Mouse (Mus musculus) thymus, adult 18-20 months (tissue): ENCODE results near the gene Nat8f5.
"Not testable (repeated sequence)": the region's sequence is repeated elsewhere in the genome, so short reads cannot be mapped to it uniquely, and the experiment has no call there.

Experiments
- DNase-seq, 2 experiments: peaks; one replicate each; pipeline ENCODE4 v3.0.0; 2022; ENCODE audit warnings: mixed read lengths in 2 of 2

The Nat8f5 gene

GRCm38 (mm10) chr6:85820837-85821236 is at the start of gene Nat8f5, which contains the start of gene Nat8f6:
Gene Nat8f5, minus strand, starts transcription at chr6:85820972.
Gene Nat8f6, minus strand, starts transcription at chr6:85820954.
- no peak for DNase-seq

DNA sequence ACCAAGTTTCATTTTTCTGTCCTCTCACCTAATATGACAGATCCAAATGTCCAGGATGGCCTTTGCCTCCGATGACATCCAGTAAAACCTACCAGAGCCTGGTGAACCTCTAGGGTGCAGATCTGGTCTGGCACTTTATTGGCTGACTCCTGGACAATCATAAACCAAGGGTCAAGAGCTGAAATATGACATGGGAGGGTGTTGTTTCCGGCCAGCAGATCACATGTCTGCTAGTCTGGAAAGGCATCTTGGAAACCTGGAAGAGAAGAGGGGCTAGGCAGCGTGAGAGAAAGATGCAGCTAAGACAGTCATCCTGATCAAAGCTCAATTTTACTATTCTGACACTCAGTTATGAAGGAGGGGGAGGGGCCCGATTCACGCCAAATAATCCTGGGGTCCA is 48.2 kb upstream of the Nat8f5 start, which contains the start of gene Nat8f2:
Nat8f2 (minus strand) TSS at position 153 of the 400 bp plus-strand sequence.
- not testable (repeated sequence) for DNase-seq

- no peak for DNase-seq
These were observed 47.2 kb upstream of the Nat8f5 start for GRCm38 (mm10) chr6:85867726-85868690.

GRCm38 (mm10) chr6:85866995-85867394 is 46.2 kb upstream of the Nat8f5 start:
- not testable (repeated sequence) for DNase-seq

- not testable (repeated sequence) for DNase-seq
These were observed 45.4 kb upstream of the Nat8f5 start for GRCm38 (mm10) chr6:85866166-85866565.

DNA sequence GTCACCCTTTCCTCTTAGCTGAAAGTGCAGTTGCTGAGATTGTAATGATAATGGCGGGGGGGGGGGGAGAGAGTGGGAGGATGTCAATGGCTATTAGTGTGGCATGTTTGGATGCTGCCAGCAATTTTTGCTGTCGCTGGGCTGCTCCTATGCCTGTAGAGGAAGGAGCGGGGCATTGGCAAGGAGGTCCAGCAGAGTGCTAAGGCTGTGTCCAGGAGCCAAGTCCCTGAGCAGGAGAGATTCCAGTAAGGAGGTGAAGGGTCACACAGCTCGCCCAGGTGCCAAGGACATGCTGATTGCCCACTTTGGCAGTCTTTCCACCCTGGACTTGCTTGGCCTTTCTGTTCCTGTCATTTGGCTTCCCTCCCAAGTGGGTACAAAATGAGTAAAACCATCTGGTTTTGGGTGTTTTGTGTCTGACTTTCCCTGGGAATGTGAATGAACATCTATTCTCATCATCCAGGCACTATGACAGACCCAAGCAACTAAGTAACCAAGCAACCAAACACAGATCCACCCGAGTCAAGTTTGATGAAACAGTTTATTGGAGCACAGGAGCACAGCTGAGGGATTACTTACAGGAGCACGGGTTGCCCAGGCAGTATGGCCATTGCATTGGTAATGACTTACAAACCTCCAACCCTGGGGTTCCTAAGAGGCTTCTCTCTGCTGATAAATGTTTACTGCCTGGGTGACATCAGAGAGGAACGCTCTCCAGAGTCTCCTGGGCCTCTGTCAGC is 44.3 kb upstream of the Nat8f5 start:
- not testable (repeated sequence) for DNase-seq

GRCm38 (mm10) chr6:85863840-85864239 is 43.1 kb upstream of the Nat8f5 start:
- no peak for DNase-seq

- no peak for DNase-seq
These were observed 42.4 kb upstream of the Nat8f5 start for GRCm38 (mm10) chr6:85863136-85863535.

DNA sequence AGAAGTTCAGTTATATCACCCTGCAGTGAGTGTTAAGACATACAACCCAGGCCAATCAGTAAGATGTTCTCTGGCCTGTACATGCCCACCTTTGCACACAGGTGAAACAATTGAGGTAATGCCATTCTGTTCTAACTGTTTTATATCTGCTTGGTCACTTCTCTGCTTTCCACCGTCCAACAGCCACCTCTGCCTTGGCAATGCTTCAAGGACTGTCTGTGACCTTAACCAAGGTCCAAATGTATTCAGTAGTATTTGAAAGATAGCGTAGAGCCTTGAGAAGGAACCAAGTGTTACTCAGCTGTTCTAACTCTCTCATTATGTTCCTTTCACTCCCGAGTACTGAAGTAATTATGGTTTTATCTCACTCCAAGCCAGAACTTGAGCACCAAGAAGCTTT is 41.8 kb upstream of the Nat8f5 start:
- DNase-seq, result no peak

GRCm38 (mm10) chr6:85861247-85861646 is 40.5 kb upstream of the Nat8f5 start:
- no peak for DNase-seq

GRCm38 (mm10) chr6:85856194-85856678 is 35.5 kb upstream of the Nat8f5 start:
- DNase-seq, result no peak

GRCm38 (mm10) chr6:85853481-85853880 is 32.7 kb upstream of the Nat8f5 start:
- DNase-seq, result no peak

DNA sequence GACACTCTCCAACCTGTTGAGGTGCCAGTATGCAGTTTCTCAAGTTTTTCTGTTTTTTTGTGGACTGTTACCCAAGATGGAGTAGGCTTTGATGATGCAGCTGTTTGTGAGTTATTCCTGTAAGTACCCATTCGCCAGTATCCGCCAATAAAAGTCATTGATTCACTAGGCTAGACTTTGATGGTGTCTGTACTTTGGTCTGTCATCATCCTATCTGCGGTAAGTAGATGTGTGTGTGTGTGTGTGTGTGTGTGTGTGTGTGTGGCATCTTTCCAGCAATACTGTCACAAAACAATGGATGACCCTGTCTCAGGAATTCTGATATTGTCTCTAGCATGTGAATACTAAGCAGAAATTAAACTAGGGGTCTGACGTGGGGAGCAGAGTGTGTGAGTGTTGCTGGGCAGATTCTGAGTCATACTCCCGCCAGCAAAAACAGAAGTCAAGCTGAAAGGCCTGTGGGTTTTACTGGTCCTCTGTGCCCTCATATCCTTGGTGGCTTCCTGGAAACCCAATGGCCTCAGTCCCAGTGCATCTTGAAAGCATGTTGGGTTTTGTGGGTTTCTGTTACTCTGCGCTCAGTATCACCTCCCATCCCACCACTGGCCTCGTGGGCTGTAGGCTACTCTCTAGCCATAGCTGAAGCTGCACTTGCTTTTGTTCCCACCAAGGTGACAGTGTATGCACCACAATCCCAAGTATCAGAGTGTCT is 30.4 kb upstream of the Nat8f5 start:
- no peak for DNase-seq

DNA sequence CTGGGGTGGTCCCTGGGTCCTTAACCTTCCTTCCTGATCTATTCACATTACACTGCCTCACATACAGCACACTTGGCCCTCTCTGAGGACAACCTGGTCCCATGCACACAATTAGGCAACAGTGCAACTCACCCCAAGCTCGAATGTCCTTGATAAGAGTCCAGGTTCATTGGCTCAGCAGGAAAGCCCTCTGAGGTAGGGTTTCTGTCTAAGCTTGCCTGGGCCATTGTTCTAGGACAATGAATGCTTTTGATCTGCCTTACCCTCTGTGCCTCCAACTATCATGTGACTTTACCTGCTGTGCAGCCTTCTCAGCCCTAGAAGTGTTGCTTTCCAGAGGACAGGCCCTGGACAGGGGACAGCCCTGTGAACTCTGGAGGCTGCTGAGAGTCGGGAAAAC is 28.5 kb upstream of the Nat8f5 start:
- DNase-seq, result no peak

DNA sequence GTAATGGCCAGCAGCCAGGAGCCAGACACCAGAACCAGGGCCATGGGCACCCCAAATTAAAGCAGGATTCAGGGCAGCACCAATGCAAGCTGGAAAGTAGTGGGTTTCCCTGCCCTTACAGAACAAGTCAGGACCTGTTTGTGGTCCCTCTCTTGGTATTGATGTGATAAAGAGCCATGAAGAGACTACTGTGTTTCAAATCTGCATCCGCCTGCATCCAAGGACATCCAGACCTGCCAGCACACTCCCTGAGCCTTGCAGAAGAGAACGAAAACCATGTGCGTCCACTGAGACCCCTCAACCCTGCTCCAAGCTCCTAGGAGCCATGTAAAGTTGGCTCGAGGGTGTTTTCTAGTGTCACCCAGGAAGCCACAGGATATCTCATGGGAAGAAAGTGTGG is 27.4 kb upstream of the Nat8f5 start:
- DNase-seq, result no peak

- DNase-seq, result no peak
These were observed 26.1 kb upstream of the Nat8f5 start for GRCm38 (mm10) chr6:85846921-85847320.

DNA sequence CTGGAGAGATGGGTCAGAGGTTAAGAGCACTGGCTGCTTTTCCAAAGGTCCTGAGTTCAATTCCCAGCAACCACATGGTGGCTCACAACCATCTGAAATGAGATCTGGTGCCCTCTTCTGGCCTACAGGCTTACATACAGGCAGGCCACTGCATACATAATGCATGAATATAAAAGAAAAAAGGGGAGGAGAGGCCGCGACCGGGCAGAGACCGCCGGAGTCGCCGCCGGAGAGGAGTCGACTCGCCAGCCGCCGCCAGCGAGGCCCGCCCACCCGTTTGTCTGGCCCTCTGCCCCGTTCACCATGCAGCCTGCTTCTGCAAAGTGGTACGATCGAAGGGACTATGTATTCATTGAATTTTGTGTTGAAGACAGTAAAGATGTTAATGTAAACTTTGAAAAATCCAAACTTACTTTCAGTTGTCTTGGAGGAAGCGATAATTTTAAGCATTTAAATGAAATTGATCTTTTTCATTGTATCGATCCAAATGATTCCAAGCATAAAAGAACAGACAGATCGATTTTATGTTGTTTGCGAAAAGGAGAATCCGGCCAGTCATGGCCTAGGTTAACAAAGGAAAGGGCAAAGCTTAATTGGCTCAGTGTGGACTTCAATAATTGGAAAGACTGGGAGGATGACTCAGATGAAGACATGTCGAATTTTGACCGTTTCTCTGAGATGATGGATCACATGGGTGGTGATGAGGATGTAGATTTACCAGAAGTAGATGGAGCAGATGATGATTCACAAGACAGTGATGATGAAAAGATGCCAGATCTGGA is 23.1 kb upstream of the Nat8f5 start:
- DNase-seq, result not testable (repeated sequence)

DNA sequence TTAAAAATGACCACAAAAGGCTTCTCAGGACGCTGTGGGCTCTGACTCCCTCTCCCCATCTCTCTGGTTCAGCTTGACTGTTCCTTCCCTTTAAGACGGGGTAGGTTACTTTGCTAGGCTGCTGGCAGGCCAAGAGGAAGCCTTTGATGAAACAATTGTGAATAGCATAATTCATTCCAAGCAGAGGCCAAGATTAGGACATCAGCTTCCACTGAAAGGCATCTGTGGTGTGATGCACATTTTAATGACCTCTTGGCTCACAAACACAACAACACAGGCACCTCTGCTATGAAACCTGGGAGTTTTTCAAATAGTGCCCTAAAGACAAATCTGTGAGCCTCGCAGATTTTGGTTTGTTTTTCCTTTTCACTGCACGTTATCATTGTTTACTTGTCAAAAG is 19.2 kb upstream of the Nat8f5 start:
- no peak for DNase-seq

GRCm38 (mm10) chr6:85838674-85839073 is 17.9 kb upstream of the Nat8f5 start:
- DNase-seq, result no peak

- DNase-seq, result not testable (repeated sequence)
These were observed 16.5 kb upstream of the Nat8f5 start for GRCm38 (mm10) chr6:85837307-85837706.

DNA sequence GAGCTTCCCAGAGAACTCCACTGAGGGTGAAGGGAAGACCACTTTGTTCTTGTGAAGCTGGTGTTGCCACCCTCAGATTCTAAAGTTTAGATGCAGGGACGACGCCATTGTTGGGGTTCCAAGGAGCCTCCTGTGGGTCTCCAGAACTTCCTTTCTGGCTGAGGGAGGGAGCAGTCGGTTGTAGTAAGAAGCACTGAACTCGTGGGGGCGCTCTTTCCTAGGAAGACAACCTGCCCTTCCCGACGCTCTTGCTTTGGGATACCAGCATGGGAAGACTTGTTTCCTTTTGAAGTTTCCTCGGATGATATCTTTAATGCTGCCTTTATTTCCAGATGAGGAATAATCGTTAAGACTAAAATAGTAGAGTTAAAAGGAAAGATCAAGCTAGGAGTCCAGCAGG is 16.1 kb upstream of the Nat8f5 start:
- not testable (repeated sequence) for DNase-seq

GRCm38 (mm10) chr6:85836098-85836497 is 15.3 kb upstream of the Nat8f5 start:
- DNase-seq, result not testable (repeated sequence)
